Mouse (Mus musculus) heart, adult 2 months (tissue): ENCODE measurements around the gene S1pr1. TPM values are rescaled to one million over a fixed set of nuclear protein-coding genes. Genes with fewer than 3 reads are reported as not detected.

Experiments used
- DNase-seq, 2 experiments: peaks; one replicate each; pipeline ENCODE4 v3.0.0; 2021
- H3K27ac ChIP-seq: fragments of 200-600 bp; 2 replicates; pipeline ENCODE4 v1.8.1; 2022
- H3K27me3 ChIP-seq: fragments of 200-500 bp; 2 replicates; pipeline ENCODE4 v1.6.1; 2012; ENCODE audit warnings: mild to moderate bottlenecking, low read length, inconsistent platforms, mixed read lengths; ENCODE audit not compliant: control insufficient read depth, insufficient read depth
- H3K36me3 ChIP-seq: fragments of 200-500 bp; 2 replicates; pipeline ENCODE4 v1.6.1; 2012; ENCODE audit warnings: low read length, inconsistent platforms; ENCODE audit not compliant: control insufficient read depth, insufficient read depth
- H3K4me1 ChIP-seq: fragments of 200-500 bp; 2 replicates; pipeline ENCODE4 v1.6.1; 2011; ENCODE audit warnings: low read length; ENCODE audit not compliant: control insufficient read depth, insufficient read depth
- H3K4me3 ChIP-seq: fragments of 200-600 bp; 2 replicates; pipeline ENCODE4 v1.8.1; 2022
- H3K79me2 ChIP-seq: fragments of 200-500 bp; replicated peaks from 2 replicates; pipeline ENCODE4 v1.6.1; 2012; ENCODE audit warnings: mild to moderate bottlenecking, inconsistent platforms, low read length, moderate library complexity, mixed read lengths; ENCODE audit not compliant: control insufficient read depth, insufficient read depth
- H3K9ac ChIP-seq: fragments of 200-500 bp; 2 replicates; pipeline ENCODE4 v1.6.1; 2012; ENCODE audit warnings: low read depth, mild to moderate bottlenecking, control low read depth, inconsistent platforms, low read length, mixed read lengths
- CTCF ChIP-seq: fragments of 200-600 bp; IDR thresholded peaks from 2 replicates; pipeline ENCODE4 v1.8.1; 2022; ENCODE audit warnings: antibody characterized with exemption, mild to moderate bottlenecking, moderate library complexity
- EP300 ChIP-seq: fragments of 200-500 bp; IDR thresholded peaks from 2 replicates; pipeline ENCODE4 v1.6.1; 2011; ENCODE audit warnings: low read depth, low read length, control low read depth; ENCODE audit not compliant: insufficient read depth
- POLR2A ChIP-seq: fragments of 200-500 bp; IDR thresholded peaks from 2 replicates; pipeline ENCODE4 v1.6.1; 2011; ENCODE audit warnings: mild to moderate bottlenecking, low read depth, low read length, control low read depth; ENCODE audit not compliant: insufficient read depth
- WGBS: fragments of 180-500 bp; shearing (Covaris S2); methylation state at CpG from one replicate; pipeline ENCODE4 v1.1.7; 2018; 5-methylcytosine and 5-hydroxymethylcytosine counted together
- intact Hi-C: fragments of 180-260 bp; cut with DNase I; formaldehyde crosslinking; loops from one replicate; pipeline ENCODE4 v1.15.1; 2025
- polyA plus RNA-seq: library from polyadenylated mRNA; depleted of rRNA; stranded (reverse); fragments of >200 nt; gene quantifications from 2 replicates; pipeline ENCODE4 v1.2.3, GENCODE M21; 2012; rRNA removed
- total RNA-seq, 2 experiments: library from RNA; stranded (reverse); gene quantifications; 2 replicates each; pipeline ENCODE4 v1.2.3; 2021

The S1pr1 gene
- total and polyA plus RNA-seq, 3 experiments, result 53.8 to 72.1 (median 67.0) TPM

GRCm38 (mm10) chr3:115672965-115673662 lies 41.8 kb downstream of the S1pr1 start:
- whole genome bisulfite sequencing, result 15% methylated on average over 9 of the region's 9 CpGs
- Histone ChIP-seq H3K4me3 (peak overlapping the region; percentile 32), H3K9ac (peak overlapping the region; percentile 35; the same call in 1 of the 2 replicates), H3K27me3 (no peaks in the 10 kb centered on the region), H3K36me3 (no peaks in the 10 kb centered on the region), H3K27ac (peak overlapping the region; percentile 76), H3K79me2 (no peaks in the 10 kb centered on the region), H3K4me1 (peaks cover 5% of the 10 kb centered on the region)
- TF ChIP-seq CTCF (no peak), POLR2A (no peak), EP300 (no peak)
- DNase-seq, result no peak
- intact Hi-C loops, result no loop called here

GRCm38 (mm10) chr3:115669230-115669629 lies 45.6 kb downstream of the S1pr1 start:
- 71% methylated on average over 1 of the region's 1 CpGs for WGBS
- DNase-seq, result no peak
- Histone ChIP-seq H3K27me3 (no peaks in the 10 kb centered on the region), H3K79me2 (no peaks in the 10 kb centered on the region), H3K27ac (no peak overlapping the region), H3K4me3 (no peak overlapping the region), H3K9ac (no peak overlapping the region), H3K36me3 (no peaks in the 10 kb centered on the region), H3K4me1 (peaks cover 5% of the 10 kb centered on the region)
- intact Hi-C loops, result no loop called here
- no peak for TF ChIP-seq POLR2A
- TF ChIP-seq EP300, result no peak
- TF ChIP-seq CTCF, result no peak

- intact Hi-C loops, result no loop called here
- Histone ChIP-seq H3K79me2 (no peaks in the 10 kb centered on the region), H3K36me3 (no peaks in the 10 kb centered on the region), H3K9ac (no peak overlapping the region), H3K4me3 (no peak overlapping the region), H3K27ac (no peak overlapping the region), H3K27me3 (no peaks in the 10 kb centered on the region), H3K4me1 (no peaks in the 10 kb centered on the region)
- 88% methylated on average over 2 of the region's 2 CpGs for WGBS
- TF ChIP-seq EP300 (no peak), POLR2A (no peak), CTCF (no peak)
- DNase-seq, result no peak
Measured at GRCm38 (mm10) chr3:115667182-115667581, 47.7 kb downstream of the S1pr1 start.

- no peaks in the 10 kb centered on the region for H3K79me2 ChIP-seq
- H3K27me3 ChIP-seq, result no peaks in the 10 kb centered on the region
- TF ChIP-seq CTCF, result no peak
- no peak for TF ChIP-seq POLR2A
- no peak for TF ChIP-seq EP300
- 75% methylated on average over 8 of the region's 8 CpGs for WGBS
- H3K4me3 ChIP-seq, result no peak overlapping the region
- H3K36me3 ChIP-seq, result no peaks in the 10 kb centered on the region
- H3K27ac ChIP-seq, result no peak overlapping the region
- H3K9ac ChIP-seq, result no peak overlapping the region
- intact Hi-C loops, result no loop called here
- no peaks in the 10 kb centered on the region for H3K4me1 ChIP-seq
- no peak for DNase-seq
Measured at GRCm38 (mm10) chr3:115666547-115666946, 48.3 kb downstream of the S1pr1 start.

GRCm38 (mm10) chr3:115664497-115664896 lies 50.4 kb downstream of the S1pr1 start:
- WGBS, result 41% methylated on average over 3 of the region's 3 CpGs

GRCm38 (mm10) chr3:115660701-115661460 lies 54.0 kb downstream of the S1pr1 start:
- Histone ChIP-seq H3K9ac (no peak overlapping the region), H3K27ac (no peak overlapping the region), H3K27me3 (no peaks in the 10 kb centered on the region), H3K79me2 (no peaks in the 10 kb centered on the region), H3K36me3 (no peaks in the 10 kb centered on the region), H3K4me3 (no peak overlapping the region), H3K4me1 (peaks cover 2% of the 10 kb centered on the region)
- peak; percentile 95 for TF ChIP-seq CTCF
- 0 out of 2 replicates have a peak, but pooled peaks have one; percentile 14 for TF ChIP-seq POLR2A
- peak; percentile 98 for TF ChIP-seq EP300
- DNase-seq, result peak; percentile 80 to 81
- WGBS, result 38% methylated on average over 9 of the region's 9 CpGs
- intact Hi-C loops, result loop anchor here (1.0 to 5.0 kb wide), 4 partner anchors 52 to 276 kb away; partner anchors contain the start of gene Dph5

More at GRCm38 (mm10) chr3:115664497-115664896, 50.4 kb downstream of the S1pr1 start:
- TF ChIP-seq POLR2A (no peak), CTCF (no peak), EP300 (no peak)
- H3K79me2 ChIP-seq, result no peaks in the 10 kb centered on the region
- DNase-seq, result no peak
- no peaks in the 10 kb centered on the region for H3K27me3 ChIP-seq
- H3K4me3 ChIP-seq, result no peak overlapping the region
- H3K4me1 ChIP-seq, result peaks cover 2% of the 10 kb centered on the region
- H3K9ac ChIP-seq, result no peak overlapping the region
- intact Hi-C loops, result loop anchor here (5.0 kb wide), 1 partner anchor 223 kb away; the partner anchor contains the start of gene Dph5
- H3K27ac ChIP-seq, result no peak overlapping the region
- H3K36me3 ChIP-seq, result no peaks in the 10 kb centered on the region

Other genes starting within 250 kb of the S1pr1 start
- 1 to 10 TPM; 5.8 to 8.4 TPM for gene Dph5, start 172.8 kb upstream of the S1pr1 start, total RNA-seq
- 3.3 and 7.4 TPM in 2 replicates for gene Dph5, start 172.8 kb upstream of the S1pr1 start, polyA plus RNA-seq